Mouse (Mus musculus): Measurements from ENCODE around the gene Naa20.

GRCm38 (mm10) chr2:145934339-145935231, 32.7 kb downstream of the Naa20 start, which contains the start of the genes Cfap61 and Crnkl1:
- TF ChIP-seq CTCF (IDR thresholded peaks at IDR 0.05; ENCODE audit: low read depth, low read length) (no peak), POLR2A (IDR thresholded peaks at IDR 0.05; ENCODE audit: borderline replicate concordance, low read depth, low read length) (no peak)
